8 mouse cellular contexts compared by ENCODE assay signal in the genomic region with DNA sequence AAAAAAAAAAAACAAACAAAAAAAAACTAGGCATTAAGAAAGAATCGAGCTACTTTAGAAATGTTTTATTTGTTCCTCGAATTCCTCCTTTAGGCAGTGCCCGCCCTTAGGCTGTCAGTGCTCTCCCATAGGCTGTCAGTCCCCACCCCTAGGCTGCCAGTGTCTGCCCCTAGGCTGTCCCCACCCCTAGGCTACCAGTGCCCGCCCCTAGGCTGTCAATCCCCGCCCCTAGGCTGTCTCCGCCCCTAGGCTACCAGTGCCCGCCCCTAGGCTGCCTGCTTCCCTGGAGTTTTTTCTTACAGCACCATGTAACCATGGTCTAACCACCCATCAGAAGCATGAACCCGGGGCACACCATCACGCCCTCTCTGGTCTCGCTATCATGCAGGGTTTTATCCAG.
A peak's percentile ranks its signal among the peaks of the same experiment; 100 is the strongest.
DNase-seq lines count a peak whose midpoint lies in the region; ATAC-seq and TF ChIP-seq lines count a peak whose summit lies in the region.

No protein-coding gene starts in this region.

- no peak overlapping the region for H3K9ac ChIP-seq in hindbrain, postnatal 0 days (replicated peaks; ENCODE audit: low read length)

- no peak overlapping the region for H3K4me2 ChIP-seq in hindbrain, postnatal 0 days (ENCODE audit: low read depth, low read length)

- H3K4me1 ChIP-seq in hindbrain, postnatal 0 days (ENCODE audit: insufficient read depth, low read length): no peaks in the 10 kb centered on the region

- no peak overlapping the region for H3K27ac ChIP-seq in hindbrain, postnatal 0 days

- H3K9me3 ChIP-seq in hindbrain, postnatal 0 days (ENCODE audit: low read length): no peaks in the 10 kb centered on the region

- no peaks in the 10 kb centered on the region for H3K27me3 ChIP-seq in hindbrain, postnatal 0 days (ENCODE audit: insufficient read depth, low read length)

- no peak overlapping the region for H3K4me3 ChIP-seq in hindbrain, postnatal 0 days (ENCODE audit: low read length)

- TF ChIP-seq CTCF in hindbrain, postnatal 0 days (IDR thresholded peaks at IDR 0.05; ENCODE audit: low read depth): no peak

- peak; percentile 66; the same call in 1 of the 2 replicates for ATAC-seq in hindbrain, postnatal 0 days

- DNase-seq in kidney, postnatal 10 days: peak; percentile 16
- no peak for DNase-seq in kidney, adult 11 months
- peak; percentile 57 for DNase-seq in adrenal gland, postnatal 10 days
- DNase-seq in hindbrain, postnatal 0 days (ENCODE audit: low spot score): no peak
- DNase-seq in lung, postnatal 4 days: peak; percentile 41
- DNase-seq in ovary, postnatal 10 days (ENCODE audit: low spot score): no peak
- no peak for DNase-seq in frontal cortex, postnatal 14 days (ENCODE audit: low spot score in 2 of 2)
- no peak for DNase-seq in right cerebral cortex, adult 2 months (ENCODE audit: low spot score in 2 of 2)

- H3K36me3 ChIP-seq in hindbrain, postnatal 0 days (ENCODE audit: insufficient read depth, low read length): no peaks in the 10 kb centered on the region

- WGBS in hindbrain, postnatal 0 days: 44% methylated on average over 10 of the region's 10 CpGs

Comparison
In these comparisons a context has a peak if more than half of its experiments do, and no peak if none do; other contexts are left out.
1. DNase-seq: peak in kidney, postnatal 10 days (single experiment), adrenal gland, postnatal 10 days (single experiment) and lung, postnatal 4 days (2 of 2); none in kidney, adult 11 months (single experiment), hindbrain, postnatal 0 days (single experiment), ovary, postnatal 10 days (single experiment), frontal cortex, postnatal 14 days (0 of 2) and right cerebral cortex, adult 2 months (0 of 2).